Mouse (Mus musculus) kidney, adult 2 months (tissue): Measurements from ENCODE around the gene Col6a5.

Experiments used
- CTCF ChIP-seq: fragments of 200-500 bp; conservative IDR thresholded peaks from 2 replicates; pipeline ENCODE4 v1.5.1; 2011; ENCODE audit warnings: low read depth, mild to moderate bottlenecking, control low read depth, low read length, moderate library complexity, mixed read lengths; ENCODE audit not compliant: insufficient read depth, insufficient read length
- POLR2A ChIP-seq: fragments of 200-500 bp; IDR thresholded peaks from one replicate; pipeline ENCODE4 v1.6.1; 2011; ENCODE audit warnings: low read depth, low read length, control low read depth

- TF ChIP-seq CTCF, result no peak
- TF ChIP-seq POLR2A, result no peak
These were observed 121.3 kb downstream of the Col6a5 start for GRCm38 (mm10) chr9:105839147-105839515.
